Mouse (Mus musculus): ENCODE measurements around the gene Acp2.

GRCm38 (mm10) chr2:91257126-91257980 lies 54.7 kb downstream of the Acp2 start:
- TF ChIP-seq POLR2A (IDR thresholded peaks at IDR 0.05; ENCODE audit: insufficient read depth, low read length) = no peak
- no peak for TF ChIP-seq CTCF (IDR thresholded peaks at IDR 0.05; ENCODE audit: low read depth, low read length)
- no peak for TF ChIP-seq EP300 (IDR thresholded peaks at IDR 0.05; ENCODE audit: insufficient read depth, low read depth, low read length)
